Mouse (Mus musculus) right cerebral cortex, postnatal 25 days (tissue): ENCODE data around the gene Fibp.

Experiments used
- DNase-seq: peaks from one replicate; pipeline ENCODE4 v3.0.0; 2022

Gene Fibp

DNA sequence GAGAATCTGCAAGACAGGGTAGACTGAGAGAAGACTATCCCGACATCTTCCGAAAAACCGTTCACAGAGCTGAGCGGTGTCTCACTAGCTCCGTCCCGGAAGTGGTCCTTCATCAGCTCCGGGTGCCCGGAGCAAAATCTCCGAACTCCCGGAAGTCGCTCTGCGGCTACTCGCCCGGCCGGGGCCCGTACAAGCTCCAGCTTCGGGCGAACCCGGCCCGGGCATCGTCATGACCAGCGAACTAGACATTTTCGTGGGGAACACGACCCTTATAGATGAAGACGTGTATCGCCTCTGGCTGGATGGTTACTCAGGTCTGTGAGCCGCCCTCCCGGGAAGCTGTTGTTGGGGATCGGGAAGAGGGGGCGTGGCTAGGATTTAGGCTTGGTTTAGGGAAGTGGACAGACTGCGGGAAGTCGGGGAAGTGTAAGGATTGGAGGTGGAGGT lies at the start of gene Fibp:
Fibp (plus strand) TSS at position 151 of the 447 bp plus-strand sequence.
- peak; percentile 87 for DNase-seq

DNA sequence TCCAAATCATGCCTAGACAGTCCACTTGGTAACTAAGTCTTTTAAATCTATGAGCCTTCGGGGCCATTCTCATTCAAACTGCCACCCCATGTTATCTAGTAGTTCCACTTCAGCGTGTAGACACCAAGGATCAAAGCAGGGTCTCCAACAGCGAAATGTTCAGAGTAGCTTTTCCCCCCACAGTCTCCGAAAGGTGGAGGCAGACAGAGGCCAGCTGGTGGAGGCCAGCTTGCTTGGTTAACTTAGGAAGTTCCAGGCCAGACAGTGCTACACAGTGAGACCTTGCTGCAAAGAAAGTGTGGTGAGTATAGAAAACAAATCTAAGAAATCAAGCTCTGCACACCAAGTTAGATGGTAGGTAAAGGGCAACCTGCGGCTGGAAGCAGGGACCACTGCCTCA lies 49.8 kb upstream of the Fibp start:
- DNase-seq: no peak

DNA sequence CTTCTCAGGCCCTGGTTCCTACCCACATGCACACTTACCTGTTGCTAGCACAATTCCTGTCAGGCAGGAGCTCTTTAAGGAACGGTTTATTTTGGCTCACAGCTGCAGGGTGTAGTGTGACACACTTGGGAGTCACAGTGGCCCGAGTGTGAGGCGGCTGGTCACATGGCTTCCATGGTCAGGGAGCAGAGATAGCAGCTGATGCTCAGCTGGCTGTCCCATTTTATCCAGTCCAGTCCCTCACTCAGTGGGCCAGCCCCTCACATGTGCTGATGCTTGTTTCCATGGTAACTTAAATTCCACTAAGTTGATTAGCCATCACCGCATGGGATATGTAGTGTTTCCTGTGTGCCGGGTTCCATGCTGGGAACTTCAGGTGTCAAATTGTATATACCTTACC lies 48.5 kb upstream of the Fibp start:
- no peak for DNase-seq

DNA sequence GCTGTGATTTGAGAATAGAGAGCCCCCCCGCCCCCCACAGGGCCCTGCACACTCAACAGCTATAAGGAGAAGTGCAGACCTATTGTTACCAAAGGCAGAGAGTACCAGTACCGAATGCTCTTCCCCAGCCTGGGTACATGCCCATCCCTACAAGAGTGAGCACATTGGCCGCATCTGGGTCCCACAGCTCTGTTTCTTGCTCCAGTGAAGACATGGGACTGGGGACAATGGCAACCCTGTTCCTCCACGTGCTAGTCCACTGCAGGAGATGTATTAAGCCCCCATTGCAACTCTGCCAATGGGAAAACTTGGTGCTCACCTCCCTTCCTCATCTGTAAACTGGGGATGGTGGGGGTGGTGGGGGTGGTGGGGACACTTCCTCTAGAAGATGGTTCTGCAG lies 46.6 kb upstream of the Fibp start:
- DNase-seq: no peak

DNA sequence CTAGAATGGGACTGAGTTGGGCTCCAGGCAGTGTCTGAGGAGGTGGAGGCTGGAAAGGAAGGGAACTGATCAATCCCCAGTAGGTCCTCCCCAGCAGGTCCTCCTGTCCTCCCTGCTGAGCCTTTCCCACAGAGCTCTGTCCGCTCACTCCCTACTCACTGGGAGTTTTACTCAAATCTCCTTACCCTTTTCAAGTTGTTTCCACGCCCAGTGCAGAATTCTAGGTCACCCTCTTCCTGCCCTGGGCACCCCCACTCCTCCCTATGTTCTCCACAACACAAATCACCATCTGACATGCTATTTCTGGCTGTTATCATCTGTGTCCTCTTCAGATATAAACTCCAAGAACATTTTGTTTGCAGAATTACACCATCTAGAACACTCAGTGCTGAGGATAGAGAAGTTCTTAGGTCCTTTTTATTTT lies 45.9 kb upstream of the Fibp start:
- DNase-seq: no peak

DNA sequence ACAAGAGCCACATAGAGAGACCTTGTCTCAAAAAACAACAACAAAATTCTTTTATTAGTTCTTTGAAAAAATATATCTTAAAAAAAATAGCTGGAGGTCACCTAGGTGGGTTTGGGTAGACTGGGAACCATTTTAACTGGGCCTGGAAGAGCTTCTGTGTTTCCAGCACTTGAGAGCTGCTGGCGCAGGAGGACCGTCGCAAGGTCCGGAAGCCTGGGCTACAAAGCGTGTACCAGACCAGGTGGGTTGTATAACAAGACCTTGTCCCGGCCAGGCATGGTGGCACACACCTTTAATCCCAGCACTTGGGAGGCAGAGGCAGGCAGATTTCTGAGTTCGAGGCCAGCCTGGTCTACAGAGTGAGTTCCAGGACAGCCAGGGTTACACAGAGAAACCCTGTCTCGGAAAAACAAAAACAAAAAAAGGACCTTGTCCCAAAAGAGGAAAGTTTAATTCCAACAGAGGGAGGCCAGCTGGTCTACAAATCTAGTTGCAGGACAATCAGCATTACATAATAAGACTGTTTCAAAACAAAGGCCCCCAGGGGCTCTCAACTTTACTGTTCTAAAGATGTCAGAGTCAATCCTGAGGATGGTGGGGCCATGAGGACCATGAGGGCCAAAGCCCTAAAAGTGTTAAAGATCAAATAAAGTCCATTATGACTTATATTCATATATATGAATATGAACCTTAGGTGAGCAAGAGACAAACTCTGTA lies 41.5 kb upstream of the Fibp start:
- no peak for DNase-seq

DNA sequence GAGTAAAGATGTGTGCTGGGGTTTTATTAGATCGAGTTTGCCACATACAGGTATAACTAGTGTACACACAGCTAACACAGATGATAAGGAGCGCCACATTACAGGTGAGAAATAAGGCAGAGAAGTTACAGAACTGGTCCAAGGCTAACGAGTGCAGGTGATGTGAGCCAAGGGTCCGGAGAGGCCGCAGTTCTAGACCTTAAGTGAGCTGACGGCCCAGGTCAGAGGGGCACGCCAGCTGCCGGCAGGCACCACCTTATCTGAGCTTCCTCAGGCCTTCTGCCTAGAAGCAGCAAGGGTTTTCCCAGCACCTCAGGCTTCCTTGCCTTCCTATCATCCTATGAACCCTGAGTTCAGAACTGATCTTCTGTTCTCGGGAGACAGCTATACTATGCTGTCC lies 40.8 kb upstream of the Fibp start:
- DNase-seq: no peak

DNA sequence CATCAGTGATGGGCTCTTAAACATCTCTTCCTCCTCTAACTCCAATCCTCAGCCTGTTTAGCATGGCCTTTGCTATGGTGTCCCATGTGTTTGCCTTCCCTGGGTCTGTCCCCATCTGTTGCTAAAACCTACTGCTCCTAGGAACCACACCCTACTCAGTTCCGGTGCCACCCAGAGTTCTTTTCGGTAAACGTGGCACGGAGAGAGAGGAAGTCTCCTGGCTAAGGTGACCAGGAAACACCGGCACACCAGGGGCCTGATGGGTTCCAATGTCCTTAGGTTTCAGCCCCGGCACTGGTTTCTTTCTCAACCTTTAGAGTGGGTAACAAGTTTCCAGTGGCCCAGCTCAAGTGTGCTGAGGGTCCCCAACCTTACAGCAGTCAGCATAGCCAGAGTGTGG lies 39.8 kb upstream of the Fibp start:
- no peak for DNase-seq

DNA sequence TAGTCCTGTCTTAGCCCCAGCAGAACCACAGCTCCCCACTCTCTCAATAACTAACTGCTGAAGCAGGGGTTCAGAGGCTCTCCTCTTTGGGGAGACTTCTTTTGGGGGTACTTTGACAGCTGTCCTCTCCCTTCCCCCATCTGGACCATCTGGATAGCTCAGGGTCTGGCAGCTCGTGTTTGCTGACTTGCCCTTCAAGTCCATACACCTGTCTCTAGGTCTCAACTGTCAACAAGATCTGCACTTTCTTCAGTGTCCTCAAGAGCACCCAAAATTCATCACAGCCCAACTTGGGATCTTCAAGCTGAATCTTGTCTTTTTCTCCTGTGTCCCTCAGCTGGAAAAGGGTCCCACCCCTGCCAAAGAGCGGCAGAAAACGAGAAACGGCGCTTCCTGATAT lies 38.6 kb upstream of the Fibp start:
- no peak for DNase-seq

DNA sequence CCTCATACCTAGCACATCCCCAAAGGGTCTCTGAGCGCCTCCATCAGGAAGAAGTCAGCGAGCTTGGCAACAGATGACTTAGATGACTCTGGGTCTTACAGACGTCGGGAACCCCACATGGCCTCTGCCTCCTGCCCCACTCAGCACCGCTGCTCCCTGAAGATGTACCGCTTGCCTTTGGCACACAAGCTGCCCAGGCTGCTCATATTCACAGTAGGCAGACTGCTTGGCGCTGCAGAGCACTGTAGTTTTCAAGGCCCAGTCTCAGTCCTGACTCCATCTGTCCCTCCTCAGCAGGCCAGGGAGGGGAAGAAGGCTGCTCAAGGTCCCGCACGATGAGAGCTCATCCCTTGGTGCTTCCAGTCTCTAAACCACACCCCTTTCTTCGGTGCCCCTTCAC lies 38.1 kb upstream of the Fibp start:
- DNase-seq: no peak

DNA sequence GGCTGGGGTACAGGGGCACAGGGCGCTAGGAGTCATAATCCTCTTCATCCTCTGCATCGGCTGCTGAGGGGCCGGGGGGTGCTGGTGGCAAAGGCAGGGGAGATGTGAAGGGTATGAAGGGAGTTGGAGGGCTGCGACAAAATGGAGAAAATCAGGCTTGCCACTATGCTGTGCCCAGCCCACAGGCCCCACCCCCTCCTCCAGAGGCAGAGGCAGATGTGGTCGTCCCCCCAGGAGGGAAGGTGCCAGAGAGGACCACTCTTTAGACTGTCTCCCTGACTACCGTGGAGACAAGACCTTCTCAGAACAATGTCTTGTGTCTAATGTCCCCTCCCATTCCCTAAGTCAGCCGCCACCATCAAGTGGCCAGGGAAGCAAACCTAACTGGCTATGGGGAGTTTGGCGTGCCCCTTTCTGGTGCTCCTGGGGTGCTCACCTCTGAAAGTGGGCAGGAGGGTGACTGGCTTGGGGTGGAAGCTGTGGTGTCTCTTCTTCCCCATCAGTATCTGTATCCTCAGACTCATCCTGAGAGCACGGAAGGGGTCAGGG lies 37.4 kb upstream of the Fibp start:
- DNase-seq: no peak

DNA sequence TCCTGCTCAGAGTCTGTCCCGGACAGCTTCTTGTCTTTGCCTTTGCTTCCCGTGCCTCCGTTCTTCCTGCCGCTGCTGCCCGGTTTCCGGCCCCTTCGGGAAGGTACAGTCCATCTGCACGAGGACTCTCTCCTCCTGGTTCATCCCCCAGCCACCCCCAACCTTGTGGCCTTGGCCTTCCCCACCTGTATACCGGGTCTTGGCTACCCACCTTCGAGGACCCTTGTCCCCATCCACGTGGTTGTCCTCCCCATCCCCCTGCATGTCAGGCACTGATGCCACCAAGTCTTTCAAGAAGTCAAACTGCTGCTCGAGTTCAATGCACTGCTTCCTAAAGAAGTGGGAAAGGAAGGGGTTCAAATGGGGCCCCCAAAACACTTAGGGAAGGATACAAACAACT lies 36.9 kb upstream of the Fibp start:
- DNase-seq: no peak

DNA sequence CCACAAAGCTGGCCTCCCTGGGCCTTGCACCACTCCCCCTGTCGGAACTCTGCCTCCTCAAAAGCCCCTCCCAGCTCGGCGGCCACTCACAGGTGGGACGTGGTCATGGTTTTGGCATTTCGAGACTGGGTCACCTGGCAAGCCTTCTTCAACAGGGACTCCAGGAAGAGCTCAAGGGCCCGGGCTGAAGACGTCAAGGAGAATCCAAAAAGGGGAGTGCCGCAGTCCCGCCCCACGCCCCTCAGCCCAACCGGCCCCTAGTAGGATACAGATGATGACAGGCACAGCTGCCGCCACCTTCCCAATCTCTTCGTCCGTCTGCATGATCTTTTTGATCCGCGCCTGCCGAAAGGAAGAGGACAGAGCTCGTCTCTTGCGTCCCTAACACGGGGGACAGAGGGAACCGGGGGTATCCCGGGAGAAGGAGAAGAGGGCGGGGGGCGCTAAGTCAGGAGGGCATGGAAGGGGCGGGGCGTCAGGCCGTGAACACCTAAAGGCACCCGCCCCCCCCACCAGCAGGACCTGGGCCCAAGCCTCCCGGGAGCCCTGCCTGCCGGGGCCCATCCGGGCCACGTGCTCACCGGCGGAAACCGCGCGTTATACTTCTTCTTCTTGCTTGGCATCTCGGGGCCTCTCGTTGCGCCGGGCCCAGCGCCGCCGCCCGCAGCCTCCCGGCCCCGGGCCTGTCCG lies 36.2 kb upstream of the Fibp start:
- DNase-seq: peak; percentile 71

DNA sequence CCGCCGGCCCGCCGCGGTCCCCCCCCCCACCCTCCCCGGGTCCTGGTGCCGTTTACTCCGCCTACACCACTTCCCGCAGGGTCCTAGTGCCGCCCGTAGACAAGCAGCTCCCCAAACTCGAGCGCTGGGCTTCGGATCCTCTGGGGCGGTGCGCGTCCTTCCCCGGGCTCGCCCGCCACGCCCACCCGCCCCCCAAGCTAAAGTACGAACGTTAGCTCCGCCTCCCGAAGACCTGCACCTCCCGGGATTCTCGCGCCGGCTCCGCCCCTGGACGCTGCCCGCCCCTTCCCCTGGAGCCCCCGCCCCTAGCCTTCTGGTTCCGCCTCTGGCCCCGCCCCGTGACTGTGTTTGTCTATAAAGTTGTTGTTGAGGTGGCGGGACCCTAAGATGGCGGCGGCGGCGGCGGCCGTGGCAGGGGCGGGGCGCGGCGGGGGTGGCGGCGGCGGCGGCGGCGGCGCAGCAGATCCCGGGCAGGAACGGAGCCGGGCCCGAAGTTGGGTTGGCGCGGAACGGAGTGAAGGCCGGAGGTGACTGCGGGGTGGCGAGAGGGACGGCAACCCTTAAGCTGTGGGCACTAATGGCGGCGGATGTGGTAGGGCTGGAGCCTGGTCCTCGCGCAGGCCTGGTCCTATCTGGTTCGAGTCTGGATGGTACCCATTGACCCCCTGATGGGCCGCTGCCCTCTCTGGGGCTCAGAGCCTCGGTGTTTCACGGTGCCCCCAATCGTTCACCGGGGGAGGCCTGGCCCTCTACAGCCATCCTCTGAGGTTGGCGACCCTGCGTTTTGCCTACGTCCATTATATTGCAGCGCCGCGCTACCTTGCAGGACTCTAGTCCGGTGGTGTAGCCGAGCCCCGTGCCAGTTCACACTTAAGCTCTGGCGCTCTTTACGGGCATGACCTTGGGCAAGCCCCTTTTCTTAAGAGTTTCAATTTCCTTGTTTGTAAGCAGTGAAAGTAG lies 35.4 kb upstream of the Fibp start, which contains the start of the genes Drap1 and AI837181:
Drap1 (minus strand) TSS at position 198 of the 960 bp plus-strand sequence.
AI837181 (plus strand) TSS at position 363 of the 960 bp plus-strand sequence.
- peak; percentile 91 for DNase-seq

DNA sequence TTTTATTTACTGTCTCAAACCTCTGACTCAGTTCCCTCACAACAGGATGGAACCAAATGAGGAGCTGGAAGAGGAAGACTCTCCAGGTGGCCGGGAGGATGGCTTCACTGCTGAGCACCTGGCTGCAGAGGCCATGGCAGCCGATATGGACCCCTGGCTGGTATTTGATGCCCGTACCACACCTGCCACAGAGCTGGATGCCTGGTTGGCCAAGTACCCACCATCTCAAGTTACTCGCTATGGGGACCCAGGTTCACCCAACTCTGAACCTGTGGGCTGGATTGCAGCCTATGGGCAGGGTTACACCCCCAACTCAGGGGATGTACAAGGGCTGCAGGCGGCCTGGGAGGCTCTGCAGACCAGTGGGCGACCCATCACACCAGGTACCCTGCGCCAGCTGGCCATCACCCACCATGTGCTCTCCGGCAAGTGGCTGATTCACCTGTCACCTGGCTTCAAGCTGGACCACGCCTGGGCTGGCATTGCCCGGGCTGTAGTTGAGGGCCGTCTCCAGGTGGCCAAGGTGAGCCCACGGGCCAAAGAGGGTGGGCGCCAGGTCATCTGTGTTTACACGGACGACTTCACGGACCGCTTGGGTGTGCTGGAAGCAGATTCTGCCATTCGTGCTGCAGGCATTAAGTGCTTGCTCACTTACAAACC lies 34.4 kb upstream of the Fibp start:
- DNase-seq: no peak

DNA sequence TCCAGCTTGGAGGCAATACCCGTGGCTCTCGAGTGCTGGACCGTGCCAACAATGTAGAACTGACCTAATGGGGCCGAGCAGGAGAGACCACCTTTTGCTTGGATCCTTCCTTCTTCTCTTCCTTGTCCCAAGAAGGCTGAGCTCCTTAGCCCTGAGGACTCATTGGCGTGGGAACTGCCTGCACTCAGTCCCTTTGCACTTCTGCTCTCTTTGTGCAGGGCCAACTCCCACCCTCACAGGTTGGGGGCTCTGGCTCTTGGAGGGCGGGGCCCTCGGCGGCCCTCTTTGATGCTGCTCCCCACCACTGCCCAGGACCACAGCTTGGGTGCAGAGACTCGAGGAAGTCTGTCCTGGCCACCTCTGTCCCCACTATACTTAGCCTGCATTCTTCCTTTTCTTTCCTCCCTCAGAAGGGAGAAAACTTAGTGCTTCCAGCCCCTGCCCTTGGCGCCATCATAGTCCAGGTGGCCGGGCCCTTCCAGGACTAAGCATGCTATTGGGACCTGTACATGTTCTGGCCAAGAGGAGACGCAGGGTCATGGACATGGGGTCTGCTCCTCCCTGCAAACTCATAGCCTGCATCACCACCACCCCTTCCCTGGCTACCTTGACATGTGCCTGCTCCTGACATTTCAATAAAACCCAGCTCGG lies 33.6 kb upstream of the Fibp start:
- DNase-seq: no peak

DNA sequence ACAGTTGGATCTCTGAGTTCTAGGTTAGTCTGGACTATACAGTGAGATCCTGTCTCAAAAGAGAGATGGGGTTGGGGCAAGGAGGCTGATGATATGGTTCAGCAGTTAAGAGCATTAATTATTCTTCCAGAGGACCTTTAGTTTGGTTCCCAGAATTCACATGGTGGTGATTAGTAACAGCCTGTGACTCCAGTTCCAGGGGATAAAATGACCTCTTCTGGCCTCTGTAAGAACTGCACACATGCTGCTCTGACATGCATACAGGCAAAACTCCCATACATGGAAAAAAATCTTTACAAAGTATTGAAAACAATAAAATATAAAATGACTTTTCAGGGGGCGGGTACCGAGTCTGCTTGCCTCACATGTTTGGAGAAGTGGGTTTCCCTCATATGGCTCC lies 32.3 kb upstream of the Fibp start:
- DNase-seq: no peak

DNA sequence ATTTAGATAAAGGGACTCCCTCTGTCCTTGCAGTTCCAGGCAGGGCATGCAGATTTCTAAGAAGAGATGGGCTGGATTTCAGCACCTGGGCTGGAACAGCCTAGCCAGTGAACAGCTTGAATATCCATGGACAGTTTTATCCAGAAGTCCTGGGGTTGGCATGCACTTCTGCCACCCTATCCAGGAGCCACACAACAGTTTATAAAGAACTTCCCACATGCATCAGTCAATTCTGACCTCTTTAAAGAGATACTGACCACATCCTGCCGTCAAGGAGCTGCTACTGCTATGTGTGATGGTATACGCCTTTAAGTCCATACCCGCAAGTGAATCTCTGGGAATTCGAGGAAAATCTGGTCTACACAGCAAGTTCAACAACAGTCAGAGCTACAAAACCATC lies 31.2 kb upstream of the Fibp start:
- DNase-seq: no peak

DNA sequence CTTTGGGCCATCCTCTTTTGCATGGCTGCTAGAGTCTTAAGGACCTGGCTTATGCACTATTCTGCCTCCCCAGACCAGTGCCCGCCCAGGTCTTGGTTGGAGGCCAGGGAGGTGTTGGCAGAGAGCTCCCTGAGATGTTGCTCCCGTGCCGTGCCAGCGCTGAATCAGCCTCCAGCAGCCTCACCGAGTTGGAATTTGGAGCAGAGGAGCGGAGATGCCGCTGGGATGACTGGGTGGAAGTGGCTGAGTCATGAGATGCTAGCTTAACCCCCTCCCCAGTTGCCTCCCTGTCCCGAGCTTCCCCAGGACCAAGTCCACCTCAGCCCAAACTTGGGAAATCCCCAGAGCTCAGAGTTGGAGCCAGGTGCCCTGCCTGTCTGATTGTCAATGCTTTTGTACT lies 30.6 kb upstream of the Fibp start:
- DNase-seq: peak; percentile 19

DNA sequence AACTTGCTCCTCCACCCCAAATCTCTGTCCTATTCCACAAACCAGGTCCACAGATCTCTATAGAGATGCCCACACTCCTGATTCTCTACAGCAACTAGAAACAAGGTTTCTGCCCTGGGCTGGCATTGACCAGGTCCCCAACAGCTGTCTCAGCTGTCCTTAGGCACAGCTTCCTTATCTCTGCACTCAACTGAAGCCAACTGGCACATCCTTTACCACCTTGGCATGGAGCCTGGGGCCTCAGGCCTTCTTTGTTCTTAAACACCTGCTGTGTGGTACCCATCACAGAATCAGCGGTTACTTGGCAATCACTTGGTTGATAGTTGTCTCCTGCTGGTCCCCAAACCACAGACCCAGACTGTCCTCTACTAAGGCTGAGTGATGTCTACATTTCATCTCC lies 30.0 kb upstream of the Fibp start:
- DNase-seq: no peak

DNA sequence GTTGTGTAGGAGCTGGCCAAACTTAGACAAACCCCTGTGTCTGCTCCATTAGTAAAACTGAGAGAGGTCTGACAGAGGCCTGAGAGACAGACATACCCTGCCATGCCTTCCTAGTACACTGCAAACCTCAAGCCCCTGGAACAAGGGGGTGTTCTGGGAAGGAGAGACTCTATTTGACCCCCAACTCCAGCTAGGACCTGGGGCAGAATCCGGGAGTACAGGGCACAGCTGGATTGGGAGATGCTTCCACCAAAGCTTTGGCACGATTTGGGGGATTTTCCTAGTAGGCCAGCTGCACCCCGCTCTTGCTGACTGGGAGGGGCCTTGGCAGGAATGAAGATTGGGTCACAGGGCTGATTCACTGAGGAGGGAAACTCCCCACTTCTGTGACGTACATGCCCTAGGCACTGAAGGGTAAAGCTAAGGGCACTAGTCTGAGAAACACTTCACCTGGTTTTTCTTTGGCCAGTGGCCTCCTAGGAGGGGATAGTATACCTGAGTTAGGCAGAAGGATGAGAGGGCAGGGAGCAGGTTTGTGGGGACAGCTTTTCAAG lies 28.4 kb upstream of the Fibp start:
- DNase-seq: no peak
